Mouse (Mus musculus) gastrocnemius, postnatal 14 days (tissue): ENCODE measurements around the gene Cd63. TPM values are rescaled to one million over a fixed set of nuclear protein-coding genes. Genes with fewer than 3 reads are reported as not detected.

ENCODE experiments used
- DNase-seq: peaks from one replicate; pipeline ENCODE4 v3.0.0; 2021; ENCODE audit warnings: mixed read lengths
- intact Hi-C: fragments of 180-260 bp; cut with DNase I; formaldehyde crosslinking; loops from one replicate; pipeline ENCODE4 v1.15.1; 2025; ENCODE audit warnings: low total_unique reads
- total RNA-seq, 2 experiments: library from RNA; stranded (reverse); gene quantifications; 2 replicates each; pipeline ENCODE4 v1.2.3; 2021

Gene Cd63
- total RNA-seq, 2 experiments from 2014 or later: 121 to 151 TPM

GRCm38 (mm10) chr10:128947496-128947895 lies 46.7 kb downstream of the Cd63 start:
- DNase-seq: no peak
- intact Hi-C loops: loop anchor here (5.0 kb wide), 1 partner anchor 35 kb away; no protein-coding TSS in a partner anchor

- DNase-seq: no peak
- intact Hi-C loops: loop anchor here (10.0 kb wide), 1 partner anchor 106 kb away; no protein-coding TSS in a partner anchor
These were observed 49.6 kb downstream of the Cd63 start for GRCm38 (mm10) chr10:128950208-128950887.

GRCm38 (mm10) chr10:128958340-128958739 lies 57.6 kb downstream of the Cd63 start:
- DNase-seq: no peak
- intact Hi-C loops: loop anchor here (10.0 kb wide), 1 partner anchor 114 kb away; no protein-coding TSS in a partner anchor

GRCm38 (mm10) chr10:128960142-128960541 lies 59.4 kb downstream of the Cd63 start:
- intact Hi-C loops: no loop called here
- DNase-seq: no peak

- intact Hi-C loops: no loop called here
- DNase-seq: no peak
These were observed 60.1 kb downstream of the Cd63 start, which contains the start of gene Mettl7b for GRCm38 (mm10) chr10:128960590-128961584. Gene Mettl7b, minus strand, starts transcription at chr10:128960988.

Other genes starting within 250 kb of the Cd63 start
- gene Suox, start 226.9 kb upstream of the Cd63 start, total RNA-seq: 10 to 100 TPM; 11.8 to 12.8 TPM
- gene Rab5b, start 204.7 kb upstream of the Cd63 start, total RNA-seq: 10 to 100 TPM; 75.2 to 78.2 TPM
- gene Pmel, start 196.8 kb upstream of the Cd63 start, total RNA-seq: 1 to 10 TPM in 1 of 2 experiments, under 1 TPM in 1; 0.71 to 1.2 TPM
- 1 to 10 TPM; 7.5 to 8.5 TPM for gene Cdk2, start 196.0 kb upstream of the Cd63 start, total RNA-seq
- 10 to 100 TPM in 1 of 2 experiments, 1 to 10 TPM in 1; 8.3 to 10.8 TPM for gene Dgka, start 156.1 kb upstream of the Cd63 start, total RNA-seq
- gene Pym1, start 153.1 kb upstream of the Cd63 start, total RNA-seq: 10 to 100 TPM; 10.9 to 14.3 TPM
- gene Mmp19, start 110.1 kb upstream of the Cd63 start, total RNA-seq: 1 to 10 TPM; 3.2 TPM
- 10 to 100 TPM; 23.3 to 24.5 TPM for gene Dnajc14, start 96.9 kb upstream of the Cd63 start, total RNA-seq
- 1 to 10 TPM; 6.4 to 7.4 TPM for gene Tmem198b, start 96.6 kb upstream of the Cd63 start, total RNA-seq
- 10 to 100 TPM; 33.3 to 36.3 TPM for gene Sarnp, start 83.7 kb upstream of the Cd63 start, total RNA-seq
- 1 to 10 TPM; 5.8 to 6.3 TPM for gene Ormdl2, start 79.3 kb upstream of the Cd63 start, total RNA-seq
- gene Gdf11, start 9.3 kb upstream of the Cd63 start, total RNA-seq: 1 to 10 TPM; 6.7 to 7.1 TPM
- 1 to 10 TPM; 5.6 to 7.7 TPM for gene Rdh5, start 21.9 kb downstream of the Cd63 start, total RNA-seq
- gene Bloc1s1, start 23.0 kb downstream of the Cd63 start, total RNA-seq: 100 to 1,000 TPM; 174 to 181 TPM
- 10 to 100 TPM; 88.7 to 94.7 TPM for gene Itga7, start 32.8 kb downstream of the Cd63 start, total RNA-seq
- under 1 TPM in 1 of 2 experiments, not detected in 1; 0.16 TPM for gene Mettl7b, start 60.0 kb downstream of the Cd63 start, total RNA-seq
- not detected for gene Olfr9, start 88.4 kb downstream of the Cd63 start, total RNA-seq
- gene Olfr763, start 109.8 kb downstream of the Cd63 start, total RNA-seq: not detected
- gene Olfr764-ps1, start 138.9 kb downstream of the Cd63 start, total RNA-seq: not detected
- gene Olfr765, start 149.0 kb downstream of the Cd63 start, total RNA-seq: not detected
- not detected for gene Olfr766-ps1, start 168.0 kb downstream of the Cd63 start, total RNA-seq
- not detected for gene Olfr767, start 181.9 kb downstream of the Cd63 start, total RNA-seq
- not detected for gene Olfr768, start 198.4 kb downstream of the Cd63 start, total RNA-seq
- gene Olfr769, start 216.9 kb downstream of the Cd63 start, total RNA-seq: not detected
- not detected for gene Olfr770, start 238.0 kb downstream of the Cd63 start, total RNA-seq